Mouse (Mus musculus): ENCODE results near the gene Cyp2ab1. TPM values are rescaled to one million over a fixed set of nuclear protein-coding genes. Genes with fewer than 3 reads are reported as not detected.

Cyp2ab1 gene
- total and polyA plus RNA-seq, 3 experiments = not detected

DNA sequence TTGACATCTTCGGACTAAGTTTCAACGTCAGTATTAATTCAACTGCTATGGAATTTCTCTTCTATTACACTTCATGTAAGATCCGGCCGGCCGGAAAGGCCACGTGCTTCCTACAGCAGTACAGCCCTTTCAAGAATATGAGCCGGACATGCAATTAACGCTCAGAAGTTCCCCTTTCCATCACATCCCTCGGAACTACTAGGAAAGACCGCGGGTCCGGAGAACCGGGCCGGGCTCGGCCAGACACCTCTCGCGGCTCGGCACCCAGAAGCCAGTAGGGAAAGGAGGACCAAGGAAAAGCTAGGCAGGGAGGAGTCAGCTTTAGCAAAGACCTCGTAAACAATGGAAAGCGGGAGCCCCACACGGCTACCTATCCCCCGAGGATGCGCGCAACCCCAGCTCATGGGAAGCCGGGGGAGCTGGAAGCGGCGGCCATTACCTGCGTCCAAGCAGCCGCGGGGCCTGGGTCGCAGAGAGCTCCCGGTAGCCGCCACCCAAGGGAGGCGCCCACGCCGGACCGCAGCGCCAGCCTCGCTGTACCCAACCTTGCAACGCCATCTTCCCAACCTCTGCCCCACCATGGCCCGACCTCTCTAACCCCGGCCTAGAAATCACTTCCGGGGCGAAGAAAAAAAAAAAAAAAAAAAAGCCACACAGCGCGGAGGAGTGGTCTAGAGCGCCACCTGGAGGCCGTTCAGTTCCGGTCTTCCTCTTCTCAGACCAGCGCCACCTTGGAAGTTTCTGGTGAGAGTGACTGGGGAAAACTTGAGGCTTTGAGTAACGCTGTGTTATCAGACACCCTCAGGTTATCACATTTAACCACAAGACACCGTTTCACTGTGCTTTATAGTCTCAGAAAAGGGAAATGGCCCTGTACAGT is 23.2 kb downstream of the Cyp2ab1 start, which contains the start of gene Parl (continued):
- peak; percentile 100 for TF ChIP-seq ZNF384 (IDR thresholded peaks at IDR 0.05; ENCODE audit: low read depth, low read length)
- no peak for TF ChIP-seq POLR2AphosphoS5 (IDR thresholded peaks at IDR 0.05; ENCODE audit: borderline replicate concordance, low read depth, low read length)
- peak; percentile 59; the same call in 1 of the 2 replicates for TF ChIP-seq POLR2AphosphoS2 (IDR thresholded peaks at IDR 0.05; ENCODE audit: low read length)
- peak; percentile 52 to 78; a peak in 3 of 4 replicates for TF ChIP-seq POLR2A (IDR thresholded peaks at IDR 0.05; ENCODE audit: control insufficient read depth in 1 of 2, insufficient read depth in 1 of 2, low read depth in 1 of 2, low read length in 2 of 2, poor library complexity in 1 of 2)
- TF ChIP-seq MYC (IDR thresholded peaks at IDR 0.05; ENCODE audit: low read depth, low read length) = peak; percentile 96

GRCm38 (mm10) chr16:20300076-20300475 is 25.1 kb downstream of the Cyp2ab1 start:
- no peak overlapping the region for H3K9ac ChIP-seq (ENCODE audit: control insufficient read depth, low read depth, low read length, poor library complexity, severe bottlenecking)
- peaks cover 0 to 15% of the 10 kb centered on the region in 2 experiments; a peak in 3 of 4 replicates for H3K4me1 ChIP-seq (ENCODE audit: control insufficient read depth in 1 of 2, insufficient read depth in 2 of 2, low read length in 2 of 2)
- H3K36me3 ChIP-seq (ENCODE audit: control insufficient read depth in 1 of 2, insufficient read depth in 2 of 2, low read length in 2 of 2) = peaks cover 2 to 22% of the 10 kb centered on the region in 2 experiments; a peak in 3 of 4 replicates
- no peaks in the 10 kb centered on the region for H3K27me3 ChIP-seq (ENCODE audit: control insufficient read depth in 1 of 2, insufficient read depth in 2 of 2, low read length in 2 of 2)
- no peaks in the 10 kb centered on the region for H3K9me3 ChIP-seq (replicated peaks; ENCODE audit: insufficient read depth, low read length)
- TF ChIP-seq CHD1 (IDR thresholded peaks at IDR 0.05; ENCODE audit: low read depth, low read length) (no peak), E2F4 (IDR thresholded peaks at IDR 0.05; ENCODE audit: borderline replicate concordance, low read depth, low read length) (no peak), GABPA (IDR thresholded peaks at IDR 0.05; ENCODE audit: low read depth, low read length) (no peak), EP300 (IDR thresholded peaks at IDR 0.05; ENCODE audit: low read depth in 1 of 2, low read length in 2 of 2) (no peak), TCF12 (IDR thresholded peaks at IDR 0.05; ENCODE audit: low read depth, low read length) (no peak), RCOR1 (IDR thresholded peaks at IDR 0.05; ENCODE audit: low read depth, low read length) (no peak), CTCF (IDR thresholded peaks at IDR 0.05 in 2 of 3, conservative IDR thresholded peaks at IDR 0.05 in 1 of 3; ENCODE audit: control insufficient read depth in 1 of 3, insufficient read depth in 1 of 3, low read depth in 2 of 3, low read length in 3 of 3, poor library complexity in 1 of 3, severe bottlenecking in 1 of 3) (no peak), MEF2A (IDR thresholded peaks at IDR 0.05; ENCODE audit: extremely low read depth, insufficient replicate concordance, low read depth, low read length, poor library complexity, severe bottlenecking) (no peak), CHD2 (IDR thresholded peaks at IDR 0.05; ENCODE audit: low read length) (no peak), ZC3H11A (IDR thresholded peaks at IDR 0.05; ENCODE audit: low read depth, low read length) (no peak)
- H3K4me3 ChIP-seq (ENCODE audit: control insufficient read depth in 1 of 2, insufficient read depth in 1 of 2, low read depth in 2 of 2, low read length in 2 of 2) = no peak overlapping the region
- no peak for DNase-seq (ENCODE audit: low read depth, low spot score)
- peaks cover 25% of the 10 kb centered on the region for H3K79me2 ChIP-seq (ENCODE audit: control insufficient read depth, insufficient read depth, low read length, poor library complexity)
- H3K27ac ChIP-seq (ENCODE audit: control insufficient read depth, low read depth, low read length) = no peak overlapping the region

DNA sequence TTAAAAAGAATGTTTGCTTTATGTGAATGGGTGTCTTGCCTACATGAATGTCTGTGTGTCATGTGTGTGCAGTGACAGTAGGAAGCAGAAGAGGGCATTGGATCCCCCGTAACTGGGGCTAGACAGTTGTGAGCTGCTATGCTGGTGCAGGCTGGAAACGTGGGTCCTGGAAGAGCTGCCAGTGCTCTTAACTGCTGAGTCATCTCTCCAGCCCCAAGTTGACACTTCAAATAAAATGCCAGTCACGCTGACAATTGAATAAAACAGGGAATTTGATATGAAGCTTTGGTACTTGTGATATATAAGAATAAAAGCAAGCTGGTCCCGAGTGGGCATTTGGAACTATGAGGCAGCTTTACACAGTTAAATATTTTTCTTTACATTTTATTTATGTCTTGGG is 45.0 kb downstream of the Cyp2ab1 start:
- DNase-seq (ENCODE audit: low read depth, low spot score) = no peak
- H3K36me3 ChIP-seq (ENCODE audit: control insufficient read depth in 1 of 2, insufficient read depth in 2 of 2, low read length in 2 of 2) = peaks cover 0 to 14% of the 10 kb centered on the region in 2 experiments; a peak in 2 of 4 replicates
- H3K4me1 ChIP-seq (ENCODE audit: control insufficient read depth in 1 of 2, insufficient read depth in 2 of 2, low read length in 2 of 2) = no peaks in the 10 kb centered on the region
- no peak overlapping the region for H3K4me3 ChIP-seq (ENCODE audit: control insufficient read depth in 1 of 2, insufficient read depth in 1 of 2, low read depth in 2 of 2, low read length in 2 of 2)
- no peak overlapping the region for H3K9ac ChIP-seq (ENCODE audit: control insufficient read depth, low read depth, low read length, poor library complexity, severe bottlenecking)
- H3K79me2 ChIP-seq (ENCODE audit: control insufficient read depth, insufficient read depth, low read length, poor library complexity) = no peaks in the 10 kb centered on the region
- H3K27ac ChIP-seq (ENCODE audit: control insufficient read depth, low read depth, low read length) = no peak overlapping the region
- H3K9me3 ChIP-seq (replicated peaks; ENCODE audit: insufficient read depth, low read length) = no peaks in the 10 kb centered on the region
- no peaks in the 10 kb centered on the region for H3K27me3 ChIP-seq (ENCODE audit: control insufficient read depth in 1 of 2, insufficient read depth in 2 of 2, low read length in 2 of 2)
- no peak for TF ChIP-seq POLR2A (IDR thresholded peaks at IDR 0.05; ENCODE audit: control insufficient read depth in 1 of 2, insufficient read depth in 1 of 2, low read depth in 1 of 2, low read length in 2 of 2, poor library complexity in 1 of 2)
- TF ChIP-seq GATA1 (IDR thresholded peaks at IDR 0.05; ENCODE audit: low read depth, low read length) = no peak
- TF ChIP-seq NRF1 (IDR thresholded peaks at IDR 0.05; ENCODE audit: insufficient read depth, low read depth, low read length, poor library complexity, severe bottlenecking) = no peak
- no peak for TF ChIP-seq ELF1 (IDR thresholded peaks at IDR 0.05; ENCODE audit: low read depth, low read length)
- TF ChIP-seq UBTF (IDR thresholded peaks at IDR 0.05; ENCODE audit: borderline replicate concordance, insufficient read depth, low read depth, low read length) = no peak
- TF ChIP-seq MYB (IDR thresholded peaks at IDR 0.05; ENCODE audit: low read depth, low read length) = no peak
- TF ChIP-seq ETS1 (IDR thresholded peaks at IDR 0.05; ENCODE audit: low read depth, low read length) = no peak
- no peak for TF ChIP-seq ZMIZ1 (IDR thresholded peaks at IDR 0.05; ENCODE audit: low read depth, low read length)
- TF ChIP-seq POLR2AphosphoS5 (IDR thresholded peaks at IDR 0.05; ENCODE audit: borderline replicate concordance, low read depth, low read length) = no peak
- no peak for TF ChIP-seq BHLHE40 (IDR thresholded peaks at IDR 0.05; ENCODE audit: borderline replicate concordance, low read depth, low read length)
- no peak for TF ChIP-seq ZNF384 (IDR thresholded peaks at IDR 0.05; ENCODE audit: low read depth, low read length)
- TF ChIP-seq MAZ (IDR thresholded peaks at IDR 0.05; ENCODE audit: low read depth, low read length) = no peak
- TF ChIP-seq POLR2AphosphoS2 (IDR thresholded peaks at IDR 0.05; ENCODE audit: low read length) = no peak
- TF ChIP-seq HCFC1 (IDR thresholded peaks at IDR 0.05; ENCODE audit: low read depth, low read length) = no peak
- TF ChIP-seq TAL1 (IDR thresholded peaks at IDR 0.05; ENCODE audit: low read length) = no peak
- no peak for TF ChIP-seq SMC3 (IDR thresholded peaks at IDR 0.05; ENCODE audit: low read depth, low read length)

Measured in MEL (cell line).